Mouse (Mus musculus) central nervous system, embryonic 11.5 days (tissue): Measurements from ENCODE around the gene Tas2r115. TPM values are rescaled to one million over a fixed set of nuclear protein-coding genes. Genes with fewer than 3 reads are reported as not detected.

ENCODE experiments used
- polyA plus RNA-seq: library from polyadenylated mRNA; depleted of rRNA; stranded (reverse); fragments of >200 nt; gene quantifications from 2 replicates; pipeline ENCODE4 v1.2.3, GENCODE M21; 2012; rRNA removed

The Tas2r115 gene
- polyA plus RNA-seq, result not detected in 2 replicates

DNA sequence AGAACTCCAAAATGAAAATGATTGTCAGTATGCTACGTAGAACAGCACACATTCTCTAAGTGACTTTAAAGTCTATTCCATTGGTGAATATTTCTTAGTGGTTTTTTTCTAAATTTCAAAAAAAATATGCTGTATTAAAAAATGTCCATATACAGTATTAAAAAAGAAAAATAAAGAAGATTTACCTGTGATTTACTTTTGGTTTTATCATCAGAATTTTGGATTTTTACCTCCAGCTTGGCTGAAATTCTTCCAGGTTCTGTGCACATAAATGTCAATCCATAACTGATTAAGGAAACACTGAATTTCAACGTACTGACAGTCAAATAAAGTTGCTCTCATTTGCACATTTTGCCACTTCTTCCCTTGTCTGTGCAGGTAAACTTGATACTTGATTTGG is at the start of gene Tas2r115:
Gene Tas2r115, minus strand, starts transcription at position 101 of the 400 bp plus-strand sequence.

DNA sequence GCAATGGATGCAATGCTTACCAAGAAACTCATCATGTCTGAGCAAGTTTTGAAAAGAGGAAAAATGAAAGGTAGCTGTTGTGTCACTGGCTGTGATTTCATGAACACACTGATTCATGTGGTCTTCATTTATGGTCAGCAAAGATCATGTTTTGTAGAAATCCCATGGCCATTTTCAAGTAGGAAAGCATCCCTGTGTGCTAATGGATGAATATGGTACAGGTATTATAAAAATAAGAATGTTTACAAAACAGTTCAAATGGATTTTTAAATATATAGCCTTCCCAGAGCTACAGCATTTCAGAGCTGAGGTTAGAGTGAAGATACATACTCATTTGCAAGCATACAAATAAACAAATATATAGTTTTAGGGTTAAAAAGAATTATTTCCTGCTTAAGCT is 40.2 kb upstream of the Tas2r115 start, which contains the start of gene Tas2r136:
Gene Tas2r136, minus strand, starts transcription at position 101 of the 400 bp plus-strand sequence.

DNA sequence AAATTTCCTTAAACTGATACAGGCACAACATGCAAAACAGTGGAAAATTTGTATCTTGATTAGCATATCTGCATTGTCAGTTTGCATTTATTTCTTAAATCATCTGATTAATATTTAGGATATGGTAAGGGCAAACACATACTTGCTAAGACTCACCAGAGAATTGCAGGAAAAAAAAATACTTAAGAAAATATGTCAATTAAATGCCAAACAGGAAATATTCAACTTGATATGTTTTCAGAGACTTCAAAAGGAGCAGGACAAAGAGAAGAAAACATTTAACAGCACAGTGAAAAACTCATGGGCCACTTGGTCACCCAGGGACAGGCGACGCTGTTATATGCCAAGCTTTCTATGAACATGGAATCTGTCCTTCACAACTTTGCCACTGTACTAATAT is 24.0 kb upstream of the Tas2r115 start, which contains the start of gene Tas2r102:
Gene Tas2r102, plus strand, starts transcription at position 301 of the 400 bp plus-strand sequence.

DNA sequence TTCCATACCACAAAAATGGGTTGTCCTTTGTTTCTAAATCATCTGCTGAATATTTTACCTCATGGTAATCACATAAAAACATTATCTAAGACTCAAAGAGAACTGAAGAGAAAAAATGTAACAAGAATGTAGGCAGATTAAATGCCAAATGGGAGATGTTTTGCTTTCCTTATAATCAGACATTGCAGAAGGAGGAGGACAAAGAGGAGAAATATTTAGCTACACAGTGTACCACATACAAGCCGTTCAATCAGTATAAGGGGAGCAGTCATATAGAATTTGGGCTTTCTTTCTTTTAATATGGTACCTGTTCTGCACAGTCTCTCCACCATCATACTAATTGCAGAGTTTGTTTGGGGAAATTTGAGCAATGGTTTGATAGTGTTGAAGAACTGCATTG is 16.6 kb upstream of the Tas2r115 start, which contains the start of gene Tas2r124:
Gene Tas2r124, plus strand, starts transcription at position 301 of the 400 bp plus-strand sequence.

DNA sequence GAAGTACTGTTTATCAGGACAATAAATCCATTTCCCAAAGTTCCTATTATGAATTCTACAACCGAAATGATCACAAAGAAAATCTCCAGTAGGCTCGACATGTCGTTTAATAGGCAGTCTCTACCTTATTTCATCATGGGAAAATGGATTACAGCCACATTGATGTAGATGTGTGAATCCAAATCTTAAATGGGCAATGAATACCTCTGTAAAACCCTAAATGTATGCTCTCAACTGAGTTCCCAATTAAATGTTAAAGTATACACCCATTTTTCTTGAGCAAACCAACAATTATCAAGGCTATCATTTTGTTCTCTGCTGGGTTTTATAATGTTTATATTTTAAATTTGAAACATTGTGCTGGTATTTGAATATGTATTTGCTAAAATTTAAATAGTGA is 26.0 kb downstream of the Tas2r115 start, which contains the start of gene Tas2r122:
Gene Tas2r122, minus strand, starts transcription at position 101 of the 400 bp plus-strand sequence.

DNA sequence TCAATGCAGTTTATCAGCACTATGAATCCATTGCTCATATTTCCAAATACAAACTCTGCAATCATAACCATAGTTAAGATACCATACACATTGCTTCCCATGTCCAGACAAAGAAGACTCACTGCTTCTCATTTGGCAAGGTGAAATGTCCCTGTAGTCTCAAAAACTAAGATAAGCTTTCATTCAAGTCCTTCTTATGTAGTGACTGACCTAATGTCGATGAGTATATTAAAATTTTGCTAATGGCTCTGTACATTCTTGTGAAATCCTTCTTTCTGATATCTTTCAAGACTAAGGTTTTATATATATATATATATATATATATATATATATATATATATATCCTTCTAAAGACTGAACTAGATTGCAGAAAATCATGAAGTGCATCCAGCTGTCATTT is 36.9 kb downstream of the Tas2r115 start, which contains the start of gene Tas2r121:
Gene Tas2r121, minus strand, starts transcription at position 101 of the 400 bp plus-strand sequence.

Other genes starting within 250 kb of the Tas2r115 start
- gene Prh1, start 168.2 kb downstream of the Tas2r115 start, polyA plus RNA-seq, result not detected in 2 replicates
- not detected in 2 replicates for gene Prp2, start 142.1 kb downstream of the Tas2r115 start, polyA plus RNA-seq
- not detected in 2 replicates for gene A630073D07Rik, start 86.5 kb downstream of the Tas2r115 start, polyA plus RNA-seq
- not detected in 2 replicates for gene Tas2r120, start 81.1 kb downstream of the Tas2r115 start, polyA plus RNA-seq
- not detected in 2 replicates for gene Tas2r121, start 37.0 kb downstream of the Tas2r115 start, polyA plus RNA-seq
- not detected in 2 replicates for gene Tas2r122, start 26.1 kb downstream of the Tas2r115 start, polyA plus RNA-seq
- gene Tas2r124, start 16.7 kb upstream of the Tas2r115 start, polyA plus RNA-seq, result not detected in 2 replicates
- not detected in 2 replicates for gene Tas2r102, start 24.1 kb upstream of the Tas2r115 start, polyA plus RNA-seq
- gene Tas2r136, start 40.1 kb upstream of the Tas2r115 start, polyA plus RNA-seq, result not detected in 2 replicates
- not detected in 2 replicates for gene Tas2r117, start 64.8 kb upstream of the Tas2r115 start, polyA plus RNA-seq
- gene Tas2r123, start 109.1 kb upstream of the Tas2r115 start, polyA plus RNA-seq, result not detected in 2 replicates
- not detected in 2 replicates for gene Tas2r116, start 117.4 kb upstream of the Tas2r115 start, polyA plus RNA-seq
- gene Tas2r110, start 130.0 kb upstream of the Tas2r115 start, polyA plus RNA-seq, result not detected in 2 replicates
- not detected in 2 replicates for gene Tas2r113, start 155.0 kb upstream of the Tas2r115 start, polyA plus RNA-seq
- not detected in 2 replicates for gene Tas2r125, start 171.6 kb upstream of the Tas2r115 start, polyA plus RNA-seq
- gene Tas2r129, start 213.1 kb upstream of the Tas2r115 start, polyA plus RNA-seq, result not detected in 2 replicates
- not detected in 2 replicates for gene Tas2r131, start 219.9 kb upstream of the Tas2r115 start, polyA plus RNA-seq
- not detected in 2 replicates for gene Tas2r109, start 242.9 kb upstream of the Tas2r115 start, polyA plus RNA-seq